Mouse (Mus musculus) urinary bladder, postnatal 25 days (tissue): Measurements from ENCODE around the gene Atl3.

Source experiments
- DNase-seq: peaks from one replicate; pipeline ENCODE4 v3.0.0; 2022; ENCODE audit warnings: low spot score

Gene Atl3

DNA sequence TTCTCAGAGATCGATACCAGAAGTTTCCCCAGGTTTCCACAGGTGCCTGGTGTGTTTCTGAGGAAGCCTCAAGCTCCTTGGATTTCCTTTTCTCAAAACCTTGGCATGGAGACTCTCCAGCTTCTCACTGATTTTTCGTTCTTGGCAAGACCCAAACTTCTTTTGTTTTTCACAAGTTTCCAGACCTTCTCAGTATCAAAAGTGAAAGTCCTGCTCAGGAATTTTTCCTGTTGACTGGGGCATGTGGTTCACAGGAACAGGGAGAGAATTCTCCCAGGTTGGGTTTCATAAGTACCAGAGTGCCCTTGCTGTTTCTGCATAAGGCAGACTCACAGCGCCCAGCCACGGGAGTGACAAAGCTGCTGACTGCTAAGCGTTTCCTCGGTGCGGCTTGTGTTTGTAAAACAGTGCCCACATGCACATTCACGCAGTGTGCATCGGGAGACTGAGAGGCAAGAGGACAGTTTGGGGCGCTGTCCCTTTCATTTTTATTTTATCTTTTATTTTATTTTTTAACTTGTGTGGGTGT lies 68.8 kb downstream of the Atl3 start:
- no peak for DNase-seq

DNA sequence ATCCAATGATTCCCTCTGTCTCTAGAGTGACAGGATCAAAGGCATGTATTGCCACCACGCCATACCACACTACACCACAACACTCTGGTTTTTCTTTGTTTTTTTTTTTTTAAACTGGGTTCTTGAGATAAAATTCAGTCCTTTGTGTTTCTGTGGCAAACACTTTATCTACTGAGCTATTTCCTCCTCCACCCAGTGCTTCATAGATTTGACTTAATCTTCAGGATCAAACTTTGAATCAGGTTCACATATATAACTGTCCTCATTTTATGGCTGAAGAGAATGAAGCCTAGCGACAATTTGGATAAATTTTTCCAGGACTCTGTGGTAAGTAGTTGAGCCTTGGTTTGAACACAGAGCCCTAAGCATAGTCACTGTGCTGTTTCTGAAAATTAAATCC lies 69.8 kb downstream of the Atl3 start:
- no peak for DNase-seq

DNA sequence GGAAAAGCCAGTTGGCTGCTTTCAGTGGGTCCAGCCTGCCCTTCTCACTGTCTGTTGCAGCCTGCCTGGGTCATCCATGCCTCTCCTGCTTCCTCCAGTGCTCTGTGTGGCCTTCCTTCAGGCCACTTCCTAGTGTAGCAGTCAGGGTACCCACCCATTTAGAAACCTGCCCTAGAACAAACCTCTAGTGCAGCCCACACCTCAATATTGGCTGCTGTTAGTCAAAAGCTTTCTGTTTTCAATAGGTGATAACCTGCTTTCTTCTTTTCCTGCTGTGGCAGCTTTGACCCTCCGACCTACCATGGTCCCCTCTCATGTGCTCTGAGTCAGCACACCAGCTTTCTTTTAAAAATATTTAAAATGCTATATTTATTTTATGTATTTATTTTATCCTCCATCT lies 70.6 kb downstream of the Atl3 start:
- no peak for DNase-seq

DNA sequence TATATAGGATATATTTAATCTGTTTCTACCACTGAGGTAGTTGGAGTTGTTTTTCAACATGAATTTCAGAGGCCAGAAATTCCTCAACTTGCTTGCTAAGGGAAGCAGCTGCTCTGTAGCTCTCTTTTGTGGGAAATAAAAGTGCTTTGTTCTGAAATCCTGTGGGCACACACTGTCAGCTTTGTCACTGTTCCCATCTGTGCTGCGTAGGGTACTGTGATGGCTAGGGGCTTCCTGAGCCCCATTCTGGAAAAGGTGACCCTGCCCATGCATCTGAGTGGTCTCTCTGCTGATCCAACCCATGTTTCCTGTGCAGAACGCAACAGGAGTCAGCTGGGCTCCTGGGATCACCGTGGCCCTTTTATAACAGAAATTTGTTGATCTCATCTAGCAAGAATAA lies 73.0 kb downstream of the Atl3 start:
- DNase-seq, result no peak

DNA sequence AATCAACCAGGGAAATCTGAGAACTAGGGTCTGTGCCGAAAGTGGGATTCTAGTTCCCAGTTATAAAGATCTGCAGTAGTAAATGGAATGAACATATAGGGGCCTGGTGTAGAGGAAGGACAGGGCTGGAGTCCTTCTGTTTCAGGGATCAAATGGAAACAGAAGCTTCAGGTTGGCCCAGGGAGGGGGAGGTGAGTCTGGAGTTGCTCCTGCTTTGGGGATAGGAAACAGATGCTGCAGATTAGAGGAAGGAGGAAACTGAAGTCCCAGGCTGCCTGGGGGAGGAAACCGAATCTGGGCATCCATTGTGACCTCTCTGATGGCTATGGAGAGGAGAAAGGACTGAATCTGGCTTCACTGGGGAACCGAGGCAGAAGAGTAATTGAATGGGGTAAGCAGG lies 74.5 kb downstream of the Atl3 start:
- DNase-seq, result no peak

DNA sequence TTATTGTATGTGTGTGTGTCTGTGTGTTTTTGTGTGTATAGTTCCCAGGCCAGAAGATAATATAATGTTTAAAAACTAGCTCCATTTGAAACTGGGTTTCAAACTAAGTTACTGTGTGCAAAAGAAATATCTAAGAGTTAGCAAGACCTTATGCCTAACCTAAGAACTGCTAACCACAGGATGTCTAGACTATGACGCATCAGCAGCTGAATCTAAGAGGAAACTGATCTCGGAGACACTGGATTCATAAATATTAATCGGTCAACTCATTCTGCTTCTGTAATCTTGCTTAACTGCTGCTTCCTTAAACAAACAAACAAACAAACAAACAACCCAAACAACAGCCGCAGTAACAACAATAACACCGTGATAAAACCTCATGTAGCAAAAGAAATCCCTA lies 75.8 kb downstream of the Atl3 start:
- no peak for DNase-seq

DNA sequence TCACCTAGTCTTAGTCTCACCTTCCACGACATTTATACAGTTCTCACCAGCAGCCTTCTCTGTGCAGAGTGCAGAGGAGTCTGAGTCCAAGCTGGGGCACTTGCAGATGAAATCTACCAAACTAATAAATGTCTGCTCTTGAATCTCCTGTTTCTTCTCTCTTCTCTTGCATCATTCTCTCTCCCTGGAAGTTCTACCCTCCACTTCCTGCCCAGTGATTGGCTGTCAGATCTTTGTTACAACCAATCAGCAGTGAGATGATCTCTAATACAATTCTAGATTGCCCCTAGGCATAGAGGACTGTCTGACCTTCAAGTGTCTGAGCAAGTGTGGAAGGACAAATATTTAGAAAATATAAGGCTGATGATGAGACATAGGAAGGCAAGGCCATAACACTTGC lies 82.3 kb downstream of the Atl3 start:
- no peak for DNase-seq

DNA sequence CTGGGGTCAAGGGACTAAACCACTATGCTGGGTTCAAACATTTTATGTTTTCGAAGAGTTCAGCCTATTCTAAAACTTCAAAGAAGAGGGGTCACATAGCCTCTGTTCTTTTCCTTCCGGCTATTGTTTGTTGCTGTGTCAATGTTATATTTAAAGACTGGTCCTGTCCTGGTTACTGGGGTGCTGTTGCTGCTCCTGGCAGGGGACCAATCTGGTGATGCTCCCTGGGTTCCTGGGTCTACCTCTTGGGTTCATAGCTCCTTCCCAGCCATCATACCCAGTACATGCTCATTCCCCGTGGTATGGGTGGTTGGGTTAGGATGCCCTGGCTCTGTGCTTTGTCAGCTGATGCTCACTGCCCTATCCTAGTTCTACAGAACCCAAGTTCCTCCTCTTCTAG lies 83.9 kb downstream of the Atl3 start:
- DNase-seq, result no peak

DNA sequence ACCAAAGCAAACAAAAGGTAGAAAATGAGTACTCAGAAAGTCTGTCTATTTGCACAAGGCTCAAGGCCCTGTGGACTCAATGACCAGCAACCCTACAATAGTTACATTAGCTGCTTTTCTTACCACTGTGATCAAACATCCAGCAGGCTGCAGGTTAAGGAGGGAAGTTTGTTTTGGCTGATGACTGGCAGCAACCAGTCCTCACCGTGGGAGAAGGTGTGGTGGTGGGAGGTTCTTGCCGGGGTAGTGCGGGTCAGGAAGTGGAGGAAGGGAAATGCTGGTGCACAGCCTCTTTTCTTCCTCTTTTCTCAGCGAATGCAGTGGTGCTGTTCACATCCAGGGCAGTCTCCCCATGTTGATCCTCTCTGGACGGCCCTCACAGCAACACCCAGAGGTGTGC lies 87.2 kb downstream of the Atl3 start:
- DNase-seq, result no peak

DNA sequence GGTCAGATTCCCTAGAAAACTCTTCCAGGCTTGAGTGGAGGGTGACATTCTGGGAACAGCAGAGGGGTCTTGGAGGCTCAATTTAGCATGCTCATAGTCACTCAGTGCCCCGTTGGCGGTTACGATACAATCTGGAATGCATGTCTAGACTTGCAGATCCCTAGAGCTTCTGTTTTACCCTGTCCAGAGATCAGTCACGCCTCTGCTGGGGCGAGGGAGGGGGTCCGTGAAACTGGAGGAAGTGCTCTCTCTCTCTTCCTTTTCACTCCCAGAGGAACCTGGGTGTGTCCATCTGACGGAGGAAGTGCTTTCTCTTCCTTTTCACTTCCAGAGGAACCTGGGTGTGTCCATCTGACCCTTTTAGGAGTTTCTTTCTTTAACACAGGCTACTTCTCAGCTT lies 89.3 kb downstream of the Atl3 start:
- DNase-seq, result no peak

DNA sequence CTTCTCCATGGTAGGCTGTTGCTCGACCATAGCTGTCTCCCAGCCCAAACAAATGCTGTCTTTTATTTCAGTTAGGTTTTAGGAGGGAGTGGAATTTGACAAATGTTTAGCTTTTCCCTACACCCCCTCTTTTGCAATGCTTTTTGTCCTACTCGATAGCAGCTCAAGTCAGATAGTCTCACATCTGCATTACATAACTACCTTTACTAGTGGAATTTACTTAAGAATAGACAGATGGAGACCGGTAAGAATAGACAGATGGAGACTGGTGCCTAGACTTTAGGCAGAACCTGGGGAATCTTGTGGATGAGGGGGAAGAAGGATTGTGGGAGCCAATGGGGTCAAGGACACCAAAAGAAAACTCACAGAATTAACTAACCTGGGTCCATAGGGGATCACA lies 89.8 kb downstream of the Atl3 start:
- DNase-seq, result no peak

DNA sequence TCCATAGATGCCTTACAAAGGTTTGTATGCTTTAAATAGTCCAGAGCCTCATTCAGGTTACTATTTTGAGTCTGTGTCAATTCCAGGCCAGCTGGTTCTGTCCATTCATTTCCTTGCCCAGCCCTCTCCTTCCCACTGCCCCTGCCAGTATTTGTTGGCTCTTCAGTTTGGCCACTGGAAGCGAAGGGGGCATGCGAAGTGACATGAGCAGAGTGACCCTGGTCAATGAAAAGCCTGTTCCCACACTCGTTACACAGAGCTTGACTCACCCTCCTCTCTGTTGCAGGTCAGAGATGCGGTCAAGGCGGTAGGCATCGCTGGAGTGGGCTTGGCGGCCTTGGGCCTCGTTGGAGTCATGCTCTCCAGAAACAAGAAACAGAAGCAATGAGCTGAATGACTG lies 91.4 kb downstream of the Atl3 start:
- no peak for DNase-seq

DNA sequence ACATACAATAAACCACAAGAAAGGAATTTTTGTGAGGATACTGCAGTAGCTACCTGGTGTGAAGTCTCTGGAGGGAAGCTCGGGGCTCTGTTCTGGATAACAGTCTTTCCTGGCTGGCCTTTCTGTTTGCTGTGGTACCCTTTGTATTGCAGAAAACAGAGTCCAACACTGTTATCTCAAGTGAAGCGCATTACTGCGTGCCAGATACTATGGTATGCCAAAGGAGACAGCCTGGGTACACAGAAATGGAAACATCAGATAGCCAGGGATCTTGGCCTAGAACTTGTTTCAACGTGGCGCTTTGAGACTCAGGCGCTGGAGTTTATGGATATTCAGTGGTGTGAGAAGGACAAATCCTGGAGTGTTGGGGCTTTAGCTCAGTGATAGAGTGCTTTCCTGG lies 91.9 kb downstream of the Atl3 start:
- DNase-seq, result no peak
